Mouse (Mus musculus): ENCODE measurements around the gene Rusc2.

The Rusc2 gene

DNA sequence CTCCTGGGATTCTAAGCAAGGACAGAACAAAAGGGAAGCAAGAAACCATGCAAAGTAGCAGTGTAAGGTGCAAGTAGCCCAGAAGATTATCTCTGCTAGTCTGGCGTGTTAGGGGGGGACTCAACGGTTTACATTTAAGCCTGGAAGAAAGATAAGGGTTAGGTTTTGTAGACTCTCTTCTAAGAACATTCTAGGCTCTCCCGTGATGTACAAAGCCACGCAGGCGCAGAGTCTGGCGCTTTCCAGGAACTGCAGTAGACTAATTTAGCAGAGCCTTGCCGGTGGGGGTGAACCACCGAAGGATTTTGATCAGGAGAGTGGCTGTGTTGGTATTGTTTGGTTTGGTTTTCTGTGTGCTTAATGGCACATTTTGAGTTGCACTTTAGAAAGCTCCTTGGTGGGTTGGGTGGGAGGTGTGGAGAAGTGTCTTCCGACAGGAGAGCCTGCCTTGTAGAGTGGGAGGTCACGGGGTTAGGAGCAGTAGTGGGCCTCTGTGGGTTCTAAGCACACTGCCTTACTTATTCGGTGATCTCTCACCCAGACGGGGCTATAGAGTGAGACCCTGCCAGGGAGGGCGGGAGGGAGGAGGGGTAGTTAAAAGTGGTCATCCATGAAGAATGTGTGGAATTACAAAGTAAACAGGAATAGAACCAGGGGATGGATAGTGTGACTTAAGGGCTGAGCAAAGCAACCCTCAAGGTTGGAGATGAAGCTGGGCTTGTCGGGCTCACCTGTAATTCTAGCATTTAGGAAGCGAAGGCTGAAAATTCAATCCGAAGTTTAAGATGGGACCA, 35.7 kb downstream of the Rusc2 start:
- DNase-seq, result no peak

DNA sequence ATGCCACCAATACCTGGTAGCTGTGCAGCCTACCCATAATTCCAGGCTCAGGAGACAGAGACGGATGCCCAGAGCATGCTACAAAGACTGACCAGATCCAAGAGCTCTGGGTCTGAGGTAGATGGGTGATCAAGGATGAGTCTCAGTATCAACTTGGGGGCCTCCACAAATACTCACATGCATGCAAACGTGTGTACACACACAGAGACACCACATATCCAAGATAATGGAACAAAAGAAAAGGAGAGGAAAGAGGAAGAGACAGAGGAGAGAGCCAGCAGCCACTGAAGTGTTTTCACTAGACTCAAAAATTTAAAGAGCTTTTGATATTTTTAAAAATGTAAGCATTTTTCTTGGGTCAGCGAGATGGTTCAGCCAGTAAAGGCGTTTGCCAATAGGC, 36.7 kb downstream of the Rusc2 start:
- DNase-seq, result no peak

DNA sequence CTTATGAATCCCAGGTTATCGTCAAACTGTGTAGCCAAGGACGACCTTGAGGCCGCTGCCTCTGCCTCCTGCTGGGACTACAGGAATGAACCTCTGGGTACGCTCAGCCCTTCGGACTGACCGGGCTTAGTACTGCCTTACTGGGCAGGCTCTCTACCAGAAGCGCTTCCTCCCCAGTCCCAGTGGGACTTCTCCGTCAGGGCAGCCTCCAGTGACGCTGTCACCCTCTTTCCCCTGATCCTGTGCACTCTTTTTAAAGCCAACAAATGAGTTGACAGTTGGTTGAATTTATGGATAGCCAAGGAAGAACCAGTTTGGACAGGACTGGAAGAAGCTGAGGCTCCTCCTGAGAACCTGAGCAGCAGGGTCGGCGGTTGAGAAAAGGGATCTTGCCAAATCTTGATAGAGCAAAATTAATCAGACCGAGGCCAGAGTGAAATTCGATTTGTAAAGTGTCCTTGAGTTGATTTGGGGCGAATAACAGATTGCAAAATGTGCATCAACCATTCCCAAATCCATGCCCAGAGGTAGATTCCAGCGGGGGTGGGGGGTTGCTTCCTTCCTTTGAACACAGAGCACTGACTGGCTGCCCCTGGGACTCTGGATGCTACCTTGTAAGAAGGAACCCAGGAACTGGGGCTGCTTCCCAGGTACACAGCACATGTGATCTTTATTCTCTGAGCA, 37.3 kb downstream of the Rusc2 start:
- peak; percentile 49 to 62 for DNase-seq

DNA sequence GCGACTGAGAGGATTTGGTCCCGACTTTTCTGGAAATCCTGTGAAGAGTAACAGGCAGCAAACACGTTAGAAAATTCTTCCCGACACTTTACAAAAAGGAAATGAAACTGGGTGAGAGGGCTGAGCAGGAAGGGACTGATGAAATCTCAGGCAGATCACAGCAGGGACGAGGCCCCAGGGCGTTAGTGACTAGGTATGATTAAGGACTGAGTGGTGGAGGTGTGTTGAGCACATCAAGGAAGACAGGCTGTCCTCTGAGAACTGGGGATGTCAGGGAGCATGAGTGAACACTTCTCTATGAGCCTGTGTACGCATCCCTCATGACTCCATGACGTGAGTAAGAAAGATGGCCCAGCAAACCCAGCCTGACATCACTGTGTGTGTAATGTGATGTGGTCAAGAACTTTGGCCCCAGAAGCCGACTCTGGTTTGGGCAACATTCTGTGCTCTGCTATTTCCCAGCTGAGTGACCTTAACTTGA, 38.1 kb downstream of the Rusc2 start:
- no peak for DNase-seq

DNA sequence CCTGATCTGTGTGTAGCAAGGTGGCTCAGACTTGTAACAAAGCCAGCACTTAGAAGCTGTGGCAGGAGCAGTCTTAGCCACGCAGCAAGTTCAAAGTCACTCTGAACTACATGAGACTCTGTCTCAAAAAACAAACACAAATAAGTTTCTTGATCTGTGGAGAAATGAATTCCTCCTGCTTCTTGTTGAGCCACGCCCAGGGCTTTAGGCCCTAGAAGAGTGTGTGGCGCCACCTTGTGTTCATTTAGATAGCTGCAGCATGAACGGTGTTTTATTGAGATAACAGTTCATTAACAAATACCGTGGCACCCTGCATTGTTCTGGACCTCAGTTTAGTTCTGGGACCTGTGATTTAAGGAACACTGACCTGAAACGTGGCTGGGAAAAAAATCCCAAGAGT, 38.5 kb downstream of the Rusc2 start:
- peak; percentile 80 to 88 for DNase-seq

DNA sequence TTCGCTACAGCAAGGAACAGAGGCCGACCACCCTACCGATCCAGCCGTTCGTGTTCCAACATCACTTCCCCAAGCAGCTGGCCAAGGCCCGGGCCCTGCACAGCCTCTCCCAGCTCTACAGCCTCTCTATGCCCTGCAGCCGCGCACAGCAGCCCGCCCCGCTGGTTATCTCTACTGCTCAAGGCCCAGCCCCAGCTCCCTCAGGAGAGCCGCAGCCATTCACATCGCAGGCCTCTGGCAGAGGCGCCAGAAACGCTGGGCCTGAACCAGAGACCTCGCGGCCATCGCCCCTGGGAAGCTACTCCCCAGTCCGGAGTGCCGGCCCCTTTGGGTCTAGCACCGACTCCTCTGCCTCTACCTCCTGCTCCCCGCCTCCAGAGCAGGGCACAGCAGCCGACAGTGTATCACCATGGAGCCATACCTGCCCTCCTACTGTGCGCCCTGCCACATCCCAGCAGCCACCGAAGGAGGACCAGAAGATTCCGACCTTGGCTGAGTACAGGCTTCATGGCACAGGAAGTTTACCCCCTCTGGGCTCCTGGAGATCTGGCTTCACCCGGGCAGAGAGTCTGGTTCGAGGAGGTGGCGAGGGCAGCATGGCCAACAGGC, 40.0 kb downstream of the Rusc2 start:
- no peak for DNase-seq

DNA sequence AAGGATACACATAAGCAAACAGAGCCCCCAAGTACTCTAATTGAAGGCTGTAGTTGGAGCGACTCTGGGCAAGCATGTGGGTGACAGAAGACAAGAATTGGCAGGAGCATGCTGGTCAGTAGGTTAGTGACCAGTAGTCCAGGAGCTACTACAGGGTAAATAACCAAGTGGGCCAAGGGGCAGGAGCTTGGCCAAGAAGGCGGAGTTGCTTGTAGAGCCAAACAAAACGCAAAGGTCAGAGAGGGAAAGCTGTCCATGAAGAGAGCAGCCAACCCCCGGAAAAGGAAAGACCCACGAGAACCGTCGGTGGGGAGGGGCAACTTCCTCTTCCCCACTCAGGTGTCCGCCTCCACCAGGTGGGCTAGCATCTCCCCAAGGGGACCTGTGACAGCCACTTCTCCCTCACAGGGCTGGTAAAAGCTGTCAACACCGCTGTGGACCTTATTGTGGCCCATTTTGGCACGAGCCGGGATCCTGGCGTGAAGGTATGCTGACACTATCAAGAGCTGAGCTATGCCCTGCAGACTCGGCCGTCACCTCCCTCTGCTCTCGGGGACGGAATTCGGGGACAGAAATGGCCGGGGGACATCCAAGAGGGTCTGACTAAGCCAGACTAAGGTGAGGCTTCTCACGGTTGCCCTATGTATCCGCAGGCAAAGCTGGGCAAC, 41.6 kb downstream of the Rusc2 start:
- peak; percentile 83 to 89 for DNase-seq

DNA sequence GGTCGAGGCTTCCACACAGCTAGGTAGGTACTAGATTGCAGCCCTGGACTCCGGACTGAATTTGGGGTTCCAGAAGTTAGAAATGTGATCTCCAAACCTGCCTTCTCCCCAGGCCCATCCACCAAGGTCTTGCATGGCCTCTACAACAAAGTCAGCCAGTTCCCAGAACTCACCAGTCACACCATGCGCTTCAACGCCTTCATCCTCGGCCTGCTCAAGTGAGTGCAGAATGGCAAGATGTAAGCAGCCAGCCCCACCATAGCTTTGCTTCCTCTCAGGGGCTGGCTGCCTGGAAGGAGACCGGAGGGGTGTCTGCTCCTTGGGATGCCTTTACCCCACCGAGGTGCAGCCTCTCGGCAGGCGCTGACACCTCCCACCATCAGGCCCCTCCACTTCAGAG, 42.3 kb downstream of the Rusc2 start:
- DNase-seq, result no peak

- DNase-seq, result no peak
Observed at GRCm38 (mm10) chr4:43425197-43425596, 43.4 kb downstream of the Rusc2 start.

GRCm38 (mm10) chr4:43425648-43426380, 44.0 kb downstream of the Rusc2 start:
- no peak for DNase-seq

GRCm38 (mm10) chr4:43426487-43426886, 44.7 kb downstream of the Rusc2 start:
- no peak for DNase-seq

DNA sequence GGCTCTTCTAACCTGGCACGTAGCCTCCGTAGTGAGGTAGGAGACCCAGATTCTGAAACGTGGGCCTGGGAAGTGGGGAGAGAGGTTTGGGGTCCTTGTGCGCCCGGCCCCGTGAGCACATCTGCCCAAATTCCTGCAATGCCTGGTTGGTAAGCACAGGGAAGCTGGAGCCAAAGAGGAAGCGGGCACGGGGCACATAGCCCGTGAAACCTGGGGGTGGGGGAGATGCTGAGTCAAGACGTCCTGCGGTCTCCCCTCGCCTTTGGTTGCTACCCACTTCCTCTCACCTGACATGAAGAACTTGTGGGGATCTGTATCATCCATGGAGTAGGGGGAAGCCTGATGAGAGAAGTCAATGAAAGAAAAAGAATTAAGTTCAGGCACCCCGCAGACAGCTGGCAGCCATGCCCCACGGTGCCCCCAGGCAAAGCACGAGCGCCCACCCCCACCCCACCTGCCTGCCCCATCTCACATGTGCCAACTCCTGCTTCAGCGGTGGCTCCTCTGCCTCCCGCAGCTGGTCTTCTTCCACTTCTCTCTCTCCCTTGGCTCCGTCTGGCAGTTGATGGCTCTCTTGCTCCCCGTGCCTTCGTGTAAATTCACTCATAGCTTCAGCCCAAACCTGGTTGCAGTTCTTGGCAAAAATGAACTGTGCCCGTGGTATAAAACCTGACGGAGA, 45.9 kb downstream of the Rusc2 start:
- no peak for DNase-seq

DNA sequence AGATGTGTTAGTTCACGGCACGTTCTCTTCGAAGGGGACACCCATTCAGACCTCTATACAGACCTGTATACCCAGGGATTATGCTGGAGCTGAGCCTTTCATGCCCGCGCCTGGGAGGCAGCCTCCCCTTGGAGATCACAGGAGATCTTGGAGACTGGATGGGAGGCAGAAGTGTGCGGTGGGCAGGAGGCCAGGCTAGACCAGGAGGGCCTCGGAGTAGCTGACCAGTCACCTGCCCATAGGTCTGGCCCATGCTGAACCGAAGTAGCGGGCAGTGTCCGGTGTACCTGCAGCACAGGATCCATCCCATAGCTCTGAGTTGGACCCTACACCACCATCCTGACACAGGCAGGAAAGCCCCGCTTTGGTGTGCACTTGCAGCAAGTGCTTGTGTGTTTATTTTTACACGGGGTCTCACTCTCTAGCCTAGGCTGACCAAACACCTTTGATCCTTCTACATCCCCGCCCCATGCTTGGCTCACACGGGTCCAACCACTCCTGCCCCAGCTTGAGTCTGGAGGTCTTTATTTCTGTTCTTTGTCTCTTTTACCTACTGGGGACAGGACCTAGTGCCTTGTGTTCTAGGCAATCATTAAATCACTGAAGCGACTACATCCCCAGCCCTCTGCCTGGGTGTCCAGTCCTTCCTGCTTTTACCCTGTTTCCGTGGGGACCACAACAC, 46.5 kb downstream of the Rusc2 start:
- no peak for DNase-seq

GRCm38 (mm10) chr4:43428946-43429345, 47.2 kb downstream of the Rusc2 start, which contains the start of gene Fam166b:
TSS of gene Fam166b (minus strand) at chr4:43429134.
- no peak for DNase-seq

- peak; percentile 77 to 87 for DNase-seq
Observed at GRCm38 (mm10) chr4:43431690-43432089, 49.9 kb downstream of the Rusc2 start.

DNA sequence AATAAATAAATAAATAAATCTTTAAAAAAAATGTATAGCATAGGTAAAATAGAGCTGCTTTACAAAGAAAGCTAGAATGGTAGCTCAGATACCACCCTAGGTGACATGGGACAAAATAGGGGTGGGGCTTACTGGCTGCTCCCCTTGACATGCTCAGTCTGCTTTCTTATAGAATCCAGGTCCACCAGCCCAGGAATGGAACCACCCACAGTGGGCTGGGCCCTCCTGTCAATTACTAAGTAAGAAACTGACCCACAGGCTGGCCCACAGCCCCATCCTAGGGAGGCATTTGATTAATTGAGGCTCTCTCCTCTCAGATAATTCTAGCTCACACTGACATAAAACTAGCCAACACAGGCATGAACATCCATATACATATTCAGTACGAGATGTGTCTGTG, 51.1 kb downstream of the Rusc2 start:
- DNase-seq, result no peak

GRCm38 (mm10) chr4:43441639-43442038, 59.9 kb downstream of the Rusc2 start, which contains the start of gene Tesk1:
TSS of gene Tesk1 (plus strand) at chr4:43441939.
- no peak for DNase-seq

DNA sequence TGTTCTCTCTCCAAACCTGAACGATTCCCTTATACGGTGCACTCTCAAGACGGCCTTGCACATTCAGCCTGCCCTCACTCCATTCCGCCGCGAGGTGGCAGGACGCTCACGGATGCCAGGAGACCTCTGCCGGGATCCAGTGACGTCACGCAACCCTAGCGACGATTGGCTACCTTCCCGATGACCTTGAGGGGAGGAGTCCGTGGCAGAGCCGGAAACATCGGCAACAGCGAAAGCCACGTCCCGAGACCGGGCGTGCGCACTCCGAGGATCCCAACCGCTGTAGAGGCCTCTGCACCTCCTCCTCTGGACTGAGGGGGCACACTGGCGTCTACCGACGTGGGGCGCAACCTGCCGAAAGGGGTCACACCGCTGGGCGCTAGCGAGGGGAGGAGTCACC, 60.3 kb downstream of the Rusc2 start:
- peak; percentile 99 to 100 for DNase-seq

DNA sequence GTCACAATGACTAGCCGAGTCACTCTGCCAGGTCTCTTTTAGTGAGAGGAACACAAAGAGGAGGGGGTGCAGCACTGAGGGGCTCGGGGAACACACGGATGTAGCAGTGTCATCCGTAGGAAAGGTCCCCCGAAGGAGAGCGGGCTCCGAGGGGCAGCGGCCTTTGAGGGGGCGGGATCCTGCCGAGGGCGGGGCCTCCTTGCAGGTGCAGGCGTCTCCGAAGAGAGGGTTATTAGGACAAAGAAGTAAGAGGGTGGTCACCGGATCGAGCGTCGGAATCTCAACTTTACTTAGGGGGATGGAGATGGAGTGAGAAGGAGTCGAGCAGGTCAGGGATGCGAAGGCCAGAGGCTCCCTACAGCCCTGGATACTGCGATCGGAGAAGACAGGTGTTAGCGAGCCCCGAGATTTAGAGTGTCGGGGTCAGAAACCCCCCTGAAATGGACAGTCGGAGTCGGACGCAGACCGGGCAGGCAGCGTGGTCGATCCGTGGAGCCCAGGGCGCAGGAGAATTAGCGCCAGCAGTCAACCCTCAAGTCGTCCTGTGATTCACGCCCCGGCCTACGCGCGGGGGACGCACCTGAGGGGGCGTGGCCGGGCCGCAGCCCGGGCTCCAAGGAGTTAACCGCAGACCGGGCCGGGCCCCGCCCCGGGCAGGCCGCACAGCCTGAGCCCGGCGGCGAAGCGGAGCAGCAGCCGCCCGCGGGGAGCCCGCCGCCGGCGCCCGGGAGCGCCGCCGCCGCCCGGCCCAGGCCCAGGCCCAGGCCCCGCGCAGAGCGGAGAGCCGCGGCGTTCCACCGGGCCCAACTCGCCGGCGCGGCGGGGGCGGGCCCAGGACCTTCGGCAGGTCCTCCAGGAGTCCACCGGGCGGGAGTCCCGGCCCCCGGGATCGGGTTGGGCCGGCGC, 60.9 kb downstream of the Rusc2 start:
- peak; percentile 78 to 81 for DNase-seq

DNA sequence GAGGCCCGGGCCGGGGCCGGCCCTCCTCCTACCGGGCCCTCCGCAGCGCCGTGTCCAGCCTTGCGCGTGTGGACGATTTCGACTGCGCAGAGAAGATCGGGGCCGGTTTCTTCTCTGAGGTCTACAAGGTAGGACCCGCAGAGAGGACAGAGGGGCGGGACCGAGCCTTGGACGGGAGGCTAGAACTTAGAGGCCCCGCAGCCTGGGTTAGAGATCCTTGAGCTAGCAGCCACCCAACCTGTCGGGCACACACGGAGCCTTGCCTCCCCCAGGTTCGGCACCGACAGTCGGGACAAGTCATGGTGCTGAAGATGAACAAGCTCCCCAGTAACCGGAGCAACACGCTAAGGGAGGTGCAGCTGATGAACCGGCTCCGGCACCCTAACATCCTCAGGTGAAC, 61.7 kb downstream of the Rusc2 start:
- DNase-seq, result peak in 1 of 2 experiments; percentile 35
